Mouse (Mus musculus) forebrain, embryonic 11.5 days (tissue): ENCODE measurements around the gene Ms4a4d. TPM values are rescaled to one million over a fixed set of nuclear protein-coding genes. Genes with fewer than 3 reads are reported as not detected.
"Not testable (repeated sequence)": the region's sequence is repeated elsewhere in the genome, so short reads cannot be mapped to it uniquely, and the experiment has no call there.

ENCODE experiments used
- ATAC-seq: fragments of 200-750 bp; cut with Nextera tagmentation; replicated peaks from 2 replicates; pipeline ENCODE4 v1.8.0; 2017; ENCODE audit warnings: moderate TSS enrichment; ENCODE audit not compliant: low FRiP score
- DNase-seq: peaks from one replicate; pipeline ENCODE4 v3.0.0-alpha.2; 2017; ENCODE audit warnings: low spot score
- H3K27ac ChIP-seq: fragments of 300-500 bp; sonication (generic); 2 replicates; pipeline ENCODE4 v1.5.1; 2014; ENCODE audit warnings: low read depth, low read length
- H3K27me3 ChIP-seq: fragments of 300-500 bp; sonication (generic); 2 replicates; pipeline ENCODE4 v1.6.1; 2014; ENCODE audit warnings: mild to moderate bottlenecking, low read length, mixed read lengths; ENCODE audit not compliant: control insufficient read depth, insufficient read depth
- H3K36me3 ChIP-seq: fragments of 300-500 bp; sonication (generic); 2 replicates; pipeline ENCODE4 v1.6.1; 2014; ENCODE audit warnings: mild to moderate bottlenecking, low read length, moderate library complexity, mixed read lengths; ENCODE audit not compliant: control insufficient read depth, insufficient read depth
- H3K4me1 ChIP-seq: fragments of 300-500 bp; sonication (generic); replicated peaks from 2 replicates; pipeline ENCODE4 v1.6.1; 2014; ENCODE audit warnings: low read length, mixed read lengths; ENCODE audit not compliant: control insufficient read depth, insufficient read depth
- H3K4me2 ChIP-seq: fragments of 300-500 bp; sonication (generic); 2 replicates; pipeline ENCODE4 v1.6.1; 2014; ENCODE audit warnings: low read depth, mild to moderate bottlenecking, low read length, moderate library complexity, mixed read lengths; ENCODE audit not compliant: severe bottlenecking
- H3K4me3 ChIP-seq: fragments of 300-500 bp; sonication (generic); 2 replicates; pipeline ENCODE4 v1.5.1; 2014; ENCODE audit warnings: low read depth, low read length
- H3K9ac ChIP-seq: fragments of 300-500 bp; sonication (generic); 2 replicates; pipeline ENCODE4 v1.6.1; 2014; ENCODE audit warnings: low read length
- H3K9me3 ChIP-seq: fragments of 300-500 bp; sonication (generic); 2 replicates; pipeline ENCODE4 v1.6.1; 2016; ENCODE audit warnings: low read length, mixed read lengths; ENCODE audit not compliant: control insufficient read depth
- WGBS: fragments of 180-500 bp; shearing (Covaris S2); extraction: QIAGEN DNeasy Blood & Tissue Kit; methylation state at CpG from one replicate; pipeline ENCODE4 v1.1.7; 2014; 5-methylcytosine and 5-hydroxymethylcytosine counted together
- polyA plus RNA-seq: library from polyadenylated mRNA; unstranded; fragments of >200 nt; fragmentation: Nextera tagmentation; extraction: Ambion mirVana; gene quantifications from 2 replicates; pipeline ENCODE4 v1.2.1, GENCODE M21; 2014

Ms4a4d gene
- polyA plus RNA-seq = 0.24 and 0.29 TPM in 2 replicates

DNA sequence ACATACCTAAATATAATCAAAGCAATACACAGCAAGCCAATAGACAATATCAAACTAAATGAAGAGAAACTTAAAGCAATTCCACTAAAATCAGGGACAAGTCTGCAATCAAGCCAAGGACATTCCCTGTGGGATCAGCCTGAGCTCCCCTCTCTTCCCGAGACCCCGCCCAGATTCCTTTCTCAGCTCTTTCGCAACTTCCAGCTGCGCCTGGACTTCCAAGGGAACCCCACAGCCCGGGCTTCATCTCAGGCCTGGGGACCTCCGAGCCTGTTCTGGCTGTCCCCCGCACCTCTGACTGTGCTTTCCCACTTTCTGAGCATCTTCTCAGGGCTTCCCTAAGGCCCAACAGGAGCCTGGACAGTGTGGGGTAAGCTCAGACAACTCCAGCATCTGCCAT, at the start of gene Ms4a4d:
TSS of gene Ms4a4d (plus strand) at position 209 of the 400 bp plus-strand sequence.
- H3K27ac ChIP-seq = no peak within 1 kb of the TSS
- no peaks in the 10 kb centered on the region for H3K9me3 ChIP-seq
- no peaks in the 10 kb centered on the region for H3K36me3 ChIP-seq
- H3K4me2 ChIP-seq = no peak within 1 kb of the TSS
- no peak within 1 kb of the TSS for H3K4me3 ChIP-seq
- DNase-seq (no peak), ATAC-seq (no peak)
- no peak within 1 kb of the TSS for H3K9ac ChIP-seq
- no peaks in the 10 kb centered on the region for H3K27me3 ChIP-seq
- H3K4me1 ChIP-seq = no peaks in the 10 kb centered on the region
- WGBS = 3% methylated on average over 7 of the region's 7 CpGs

DNA sequence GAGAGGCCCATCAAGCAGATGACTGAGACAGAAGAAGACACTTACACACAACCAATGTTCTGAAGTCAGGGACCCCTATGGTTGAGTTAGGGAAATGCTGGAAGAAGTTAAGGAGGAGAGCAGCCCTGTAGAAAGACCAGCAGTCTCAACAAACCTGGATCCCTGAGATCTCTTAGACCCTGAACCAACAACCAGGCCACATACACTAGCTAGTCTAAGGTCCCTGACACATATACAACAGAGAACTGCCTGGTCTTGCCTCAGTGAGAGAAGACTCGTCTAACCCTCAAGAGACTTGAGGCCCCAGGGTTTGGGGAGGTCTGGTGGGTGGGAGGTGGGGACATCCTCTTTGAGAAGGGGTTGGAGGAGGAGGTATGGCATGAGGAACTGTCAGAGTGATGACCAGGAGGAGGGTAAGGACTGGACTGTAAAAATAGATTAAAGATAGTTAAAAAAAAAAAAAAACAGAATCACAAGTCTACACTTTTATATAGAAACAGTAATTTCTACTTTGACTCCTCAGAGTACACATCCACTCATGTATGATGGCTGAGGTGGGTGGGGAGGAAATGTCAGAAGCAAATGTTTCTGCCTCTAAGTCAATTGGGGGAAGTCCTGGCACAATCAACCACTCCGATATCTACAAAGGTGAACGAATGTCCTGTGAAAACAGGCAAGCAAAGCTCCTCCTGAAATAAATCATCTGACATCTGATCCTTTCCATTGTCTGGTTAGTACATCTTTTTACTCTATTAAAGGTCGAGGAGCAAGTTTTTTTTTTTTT, 45.0 kb upstream of the Ms4a4d start:
- H3K9me3 ChIP-seq = no peaks in the 10 kb centered on the region
- DNase-seq (no peak), ATAC-seq (no peak)
- H3K36me3 ChIP-seq = no peaks in the 10 kb centered on the region
- no peak overlapping the region for H3K9ac ChIP-seq
- WGBS = 75% methylated on average over 4 of the region's 4 CpGs
- no peaks in the 10 kb centered on the region for H3K4me1 ChIP-seq
- H3K4me2 ChIP-seq = no peak overlapping the region
- H3K4me3 ChIP-seq = no peak overlapping the region
- H3K27me3 ChIP-seq = no peaks in the 10 kb centered on the region
- no peak overlapping the region for H3K27ac ChIP-seq

DNA sequence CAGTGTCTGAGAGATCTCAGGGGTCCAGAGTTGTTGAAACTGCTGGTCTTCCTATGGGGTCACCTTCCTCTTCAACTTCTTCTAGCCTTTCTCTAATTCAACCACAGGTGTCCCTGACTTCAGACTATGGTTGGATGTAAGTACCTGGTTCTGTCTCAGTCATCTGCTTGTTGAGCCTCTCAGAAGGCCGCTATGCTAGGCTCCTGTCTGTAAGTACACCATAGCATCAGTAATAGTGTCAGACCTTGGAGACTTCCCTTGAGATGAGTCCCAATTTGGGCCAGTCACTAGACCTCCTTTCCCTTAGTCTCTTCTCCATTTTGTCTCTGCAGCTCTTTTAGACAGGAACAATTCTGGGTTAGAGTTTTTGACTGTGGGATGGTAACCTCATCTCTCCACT, 43.9 kb upstream of the Ms4a4d start:
- ATAC-seq (no peak), DNase-seq (no peak)

DNA sequence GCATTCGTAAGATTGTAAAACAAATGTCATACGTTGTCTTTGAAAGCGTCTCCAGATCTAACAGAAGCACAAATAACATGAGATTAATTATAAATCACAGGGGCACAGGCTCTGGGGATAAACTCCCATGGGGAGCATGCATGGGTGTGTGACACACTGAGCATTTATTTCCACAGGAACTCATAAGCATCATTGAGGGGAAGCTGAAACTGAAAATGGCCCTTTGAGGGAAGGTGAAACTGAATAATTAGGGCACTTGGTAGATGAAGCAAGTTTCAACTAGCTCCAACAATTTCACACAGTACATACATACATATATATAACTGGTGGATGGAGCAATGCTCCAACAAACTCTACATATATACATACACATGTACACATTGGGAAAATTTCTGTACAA, 42.1 kb upstream of the Ms4a4d start:
- H3K4me1 ChIP-seq = no peaks in the 10 kb centered on the region
- H3K27ac ChIP-seq = no peak overlapping the region
- WGBS = 86% methylated on average over 3 of the region's 3 CpGs
- no peak for ATAC-seq
- H3K27me3 ChIP-seq = no peaks in the 10 kb centered on the region
- no peak overlapping the region for H3K4me3 ChIP-seq
- H3K9ac ChIP-seq = no peak overlapping the region
- no peak for DNase-seq
- H3K9me3 ChIP-seq = no peaks in the 10 kb centered on the region
- H3K4me2 ChIP-seq = no peak overlapping the region
- H3K36me3 ChIP-seq = no peaks in the 10 kb centered on the region

More for the DNA sequence above, 43.9 kb upstream of the Ms4a4d start:
- Histone ChIP-seq H3K27ac (no peak overlapping the region), H3K4me3 (no peak overlapping the region), H3K9me3 (no peaks in the 10 kb centered on the region), H3K36me3 (no peaks in the 10 kb centered on the region), H3K4me2 (no peak overlapping the region), H3K27me3 (no peaks in the 10 kb centered on the region), H3K4me1 (no peaks in the 10 kb centered on the region), H3K9ac (no peak overlapping the region)
- 88% methylated on average over 1 of the region's 1 CpGs for WGBS

DNA sequence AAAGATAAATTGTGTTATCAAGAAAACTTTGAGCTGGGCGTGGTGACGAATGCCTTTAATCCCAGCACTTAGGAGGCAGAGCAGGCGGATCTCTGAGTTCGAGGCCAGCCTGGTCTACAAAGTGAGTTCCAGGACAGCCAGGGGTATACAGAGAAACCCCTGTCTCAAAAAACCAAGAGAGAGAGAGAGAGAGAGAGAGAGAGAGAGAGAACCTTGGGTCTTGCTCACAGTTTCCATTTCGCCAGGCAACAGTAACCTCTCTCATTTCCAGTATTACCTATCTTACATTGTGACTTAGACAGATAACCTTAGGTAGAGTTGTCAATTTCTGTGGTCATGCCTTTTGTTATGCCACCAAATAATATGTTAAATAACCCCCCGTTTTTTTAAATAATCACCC, 40.2 kb upstream of the Ms4a4d start:
- Histone ChIP-seq H3K4me2 (no peak overlapping the region), H3K36me3 (no peaks in the 10 kb centered on the region), H3K9ac (no peak overlapping the region), H3K27me3 (no peaks in the 10 kb centered on the region), H3K9me3 (no peaks in the 10 kb centered on the region), H3K27ac (no peak overlapping the region), H3K4me1 (no peaks in the 10 kb centered on the region), H3K4me3 (no peak overlapping the region)
- DNase-seq (no peak), ATAC-seq (no peak)
- WGBS = 82% methylated on average over 6 of the region's 6 CpGs

DNA sequence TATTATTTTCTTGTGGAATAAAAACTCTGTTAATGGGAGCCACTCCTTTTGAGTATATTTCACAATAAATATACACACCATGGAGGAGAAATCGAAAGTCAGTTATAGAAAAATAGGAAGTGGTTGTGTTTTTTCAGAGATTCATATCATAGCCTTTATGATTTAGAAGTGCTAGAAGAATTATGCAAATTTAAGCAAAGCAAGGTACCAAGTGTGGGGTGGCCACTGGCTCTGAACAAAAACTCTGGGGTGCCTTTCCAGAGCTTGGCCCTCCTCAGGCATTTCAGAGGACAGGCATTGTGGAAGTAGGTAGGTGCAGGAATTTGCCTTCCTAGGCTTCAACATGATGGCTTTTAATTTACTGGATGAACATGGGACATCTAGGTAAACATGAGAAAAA, 39.3 kb upstream of the Ms4a4d start:
- not testable (repeated sequence) for ATAC-seq, H3K27me3 ChIP-seq, H3K27ac ChIP-seq, H3K9me3 ChIP-seq, DNase-seq, H3K4me1 ChIP-seq, H3K4me2 ChIP-seq, H3K4me3 ChIP-seq, H3K36me3 ChIP-seq, H3K9ac ChIP-seq
- 85% methylated on average over 1 of the region's 1 CpGs for WGBS

DNA sequence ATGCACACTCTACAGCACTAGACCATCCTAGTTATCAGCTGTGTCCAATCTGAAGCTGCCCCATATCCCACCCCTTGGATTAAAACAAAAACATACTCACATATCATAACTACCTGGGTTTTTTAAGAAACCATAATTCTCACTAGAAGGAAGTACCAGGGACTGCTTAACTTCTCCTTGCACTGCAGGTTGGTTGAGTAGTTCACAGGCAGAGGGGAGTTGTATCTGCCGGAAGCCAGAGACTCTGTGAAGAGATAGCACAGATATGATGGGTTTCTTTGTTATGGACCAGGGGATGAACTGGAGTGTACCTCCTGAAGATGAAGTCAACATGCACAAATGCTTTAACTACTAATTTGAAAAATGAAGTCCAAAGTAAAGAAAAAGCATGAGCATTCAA, 35.8 kb upstream of the Ms4a4d start:
- Histone ChIP-seq H3K27ac (no peak overlapping the region), H3K4me1 (no peaks in the 10 kb centered on the region), H3K9ac (no peak overlapping the region), H3K27me3 (no peaks in the 10 kb centered on the region), H3K36me3 (no peaks in the 10 kb centered on the region), H3K9me3 (no peaks in the 10 kb centered on the region), H3K4me2 (no peak overlapping the region), H3K4me3 (no peak overlapping the region)
- ATAC-seq (no peak), DNase-seq (no peak)
- WGBS = 95% methylated on average over 1 of the region's 1 CpGs

DNA sequence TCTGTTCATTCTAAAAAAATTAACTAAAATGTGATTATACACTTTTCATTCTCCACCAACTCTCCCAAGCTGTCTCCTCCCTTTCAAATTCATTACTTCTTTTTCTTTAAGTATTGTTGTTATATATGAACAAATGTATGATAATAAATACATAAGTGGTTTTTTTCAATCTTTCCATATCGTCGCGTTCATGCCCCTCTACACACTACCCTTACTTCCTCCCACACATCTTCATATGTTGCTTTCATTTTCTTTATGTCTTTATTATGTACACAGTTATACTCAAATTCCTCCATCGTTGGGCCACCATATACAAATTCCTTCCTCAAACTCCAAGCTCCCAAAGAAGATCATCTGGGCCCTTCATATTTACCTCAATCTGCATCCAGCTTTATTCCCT, 35.3 kb upstream of the Ms4a4d start:
- Histone ChIP-seq H3K9me3 (no peaks in the 10 kb centered on the region), H3K4me2 (no peak overlapping the region), H3K4me3 (no peak overlapping the region), H3K9ac (no peak overlapping the region), H3K4me1 (no peaks in the 10 kb centered on the region), H3K36me3 (no peaks in the 10 kb centered on the region), H3K27me3 (no peaks in the 10 kb centered on the region), H3K27ac (no peak overlapping the region)
- 87% methylated on average over 4 of the region's 4 CpGs for WGBS
- DNase-seq (no peak), ATAC-seq (no peak)

DNA sequence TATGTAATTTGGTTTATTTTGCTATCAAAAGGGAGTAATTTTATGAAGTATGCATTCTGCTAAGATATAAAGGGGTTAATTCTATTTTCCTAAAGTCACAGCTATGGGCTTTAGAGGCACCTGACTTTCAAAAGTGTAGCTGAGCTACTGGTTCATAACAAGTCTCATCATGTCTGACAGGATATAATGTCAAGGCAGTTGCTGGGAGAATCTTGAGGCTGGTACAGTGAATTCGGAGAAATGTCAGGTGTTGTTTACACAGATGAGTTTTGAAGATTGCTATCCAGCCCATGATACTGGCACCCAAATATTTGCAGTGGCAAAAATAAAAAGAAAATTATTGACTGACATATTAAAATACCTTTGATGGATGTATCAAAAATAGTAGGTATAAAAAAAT, 31.7 kb upstream of the Ms4a4d start:
- Histone ChIP-seq H3K36me3 (no peaks in the 10 kb centered on the region), H3K4me3 (no peak overlapping the region), H3K4me2 (no peak overlapping the region), H3K9ac (no peak overlapping the region), H3K4me1 (no peaks in the 10 kb centered on the region), H3K9me3 (no peaks in the 10 kb centered on the region), H3K27me3 (no peaks in the 10 kb centered on the region), H3K27ac (no peak overlapping the region)
- no peak for ATAC-seq
- no peak for DNase-seq
- 81% methylated on average over 1 of the region's 1 CpGs for WGBS
